Mouse (Mus musculus) R1 (cell line): ENCODE results near the gene Ptger4.
A peak's percentile ranks its signal among the peaks of the same experiment; 100 is the strongest.

Experiments used
- DNase-seq: peaks from one replicate; pipeline ENCODE4 v3.0.0-alpha.2; 2018; ENCODE audit warnings: low read depth, low spot score

The Ptger4 gene

GRCm38 (mm10) chr15:5243959-5244905 lies at the start of gene Ptger4:
Gene Ptger4, minus strand, starts transcription at chr15:5244187.
- DNase-seq, result peak; percentile 92

DNA sequence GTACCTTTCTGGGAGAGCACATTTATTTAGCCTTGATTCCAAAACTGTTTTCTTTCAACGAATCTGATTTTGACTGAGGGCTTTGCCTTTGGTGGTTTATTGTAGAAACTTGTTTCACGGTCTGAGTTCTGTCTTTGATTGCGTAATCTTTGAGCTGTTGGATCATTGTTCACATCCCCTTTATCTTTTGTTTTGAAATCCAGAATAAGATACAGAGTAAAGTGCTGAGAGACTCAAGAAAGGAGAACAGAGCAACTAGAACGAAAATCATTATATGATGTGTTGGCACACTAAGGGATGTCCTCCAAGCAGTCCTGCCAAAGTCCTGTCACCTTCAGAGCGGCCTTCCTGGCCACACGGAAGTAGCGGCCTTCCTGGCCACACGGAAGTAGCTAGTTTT lies 44.4 kb upstream of the Ptger4 start:
- DNase-seq, result no peak

DNA sequence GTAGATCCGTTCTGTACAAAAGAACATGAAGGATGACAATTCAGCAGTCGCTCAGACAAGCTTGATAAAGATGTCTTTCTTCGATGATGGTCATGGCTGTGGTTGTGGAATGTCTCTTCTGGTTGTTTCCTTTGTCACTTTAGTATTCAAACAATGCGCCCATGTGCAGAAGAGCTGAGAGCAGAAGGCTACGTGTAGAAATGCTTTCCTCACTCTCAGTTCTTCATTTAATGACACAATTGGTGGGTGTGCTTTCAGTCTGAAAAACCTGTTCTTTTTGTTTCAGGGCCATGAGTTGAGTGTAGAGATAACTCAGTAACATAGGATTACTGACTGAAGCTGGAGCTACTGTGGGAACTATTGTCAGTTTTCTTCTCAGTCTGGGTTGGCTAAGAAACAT lies 43.1 kb upstream of the Ptger4 start:
- no peak for DNase-seq

GRCm38 (mm10) chr15:5281316-5281715 lies 37.3 kb upstream of the Ptger4 start:
- DNase-seq, result no peak

DNA sequence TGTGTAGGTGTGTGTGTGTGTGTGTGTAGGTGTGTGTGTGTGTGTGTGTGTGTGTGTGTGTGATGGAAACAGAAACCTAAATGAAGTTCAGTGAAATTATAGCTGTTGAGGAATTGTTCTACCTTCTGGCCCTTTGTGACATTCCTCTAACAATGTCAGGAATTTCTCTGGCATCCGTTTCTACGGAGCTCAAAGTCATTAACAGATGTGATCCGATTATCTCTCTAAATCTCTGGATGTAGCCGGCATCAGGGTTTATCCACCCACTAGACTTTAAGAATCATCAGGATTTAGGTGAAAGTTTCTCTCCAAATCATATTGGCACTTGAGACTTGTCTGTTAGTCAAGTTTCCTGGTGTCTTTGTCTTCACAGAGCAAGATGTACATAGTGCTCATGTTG lies 35.8 kb upstream of the Ptger4 start:
- DNase-seq, result no peak

GRCm38 (mm10) chr15:5278525-5278924 lies 34.5 kb upstream of the Ptger4 start:
- DNase-seq, result no peak

DNA sequence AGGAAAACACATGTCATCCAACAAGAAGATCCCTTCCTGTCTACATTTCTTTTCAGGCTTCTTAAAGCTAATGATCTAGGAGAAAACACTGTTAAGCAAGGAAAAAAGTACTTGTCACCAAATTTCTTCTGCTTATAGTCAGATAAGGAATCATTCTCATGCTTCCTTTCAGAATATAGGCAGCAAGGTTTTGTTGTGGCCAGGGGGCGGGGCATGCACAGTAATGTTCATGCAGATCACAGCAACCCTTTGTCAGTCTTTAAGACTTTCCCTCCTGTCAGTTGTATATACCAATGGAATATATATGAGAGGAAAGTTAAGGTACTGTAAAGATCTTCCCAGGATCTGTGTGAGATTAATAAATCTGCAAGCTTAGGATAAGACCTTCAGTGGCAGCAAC lies 30.0 kb upstream of the Ptger4 start:
- DNase-seq, result no peak

- no peak for DNase-seq
These were observed 22.1 kb upstream of the Ptger4 start for GRCm38 (mm10) chr15:5266095-5266494.

GRCm38 (mm10) chr15:5262874-5263504 lies 19.0 kb upstream of the Ptger4 start:
- no peak for DNase-seq

GRCm38 (mm10) chr15:5262095-5262667 lies 18.2 kb upstream of the Ptger4 start:
- DNase-seq, result no peak

GRCm38 (mm10) chr15:5261004-5261403 lies 17.0 kb upstream of the Ptger4 start:
- no peak for DNase-seq

GRCm38 (mm10) chr15:5260183-5260582 lies 16.2 kb upstream of the Ptger4 start:
- no peak for DNase-seq

DNA sequence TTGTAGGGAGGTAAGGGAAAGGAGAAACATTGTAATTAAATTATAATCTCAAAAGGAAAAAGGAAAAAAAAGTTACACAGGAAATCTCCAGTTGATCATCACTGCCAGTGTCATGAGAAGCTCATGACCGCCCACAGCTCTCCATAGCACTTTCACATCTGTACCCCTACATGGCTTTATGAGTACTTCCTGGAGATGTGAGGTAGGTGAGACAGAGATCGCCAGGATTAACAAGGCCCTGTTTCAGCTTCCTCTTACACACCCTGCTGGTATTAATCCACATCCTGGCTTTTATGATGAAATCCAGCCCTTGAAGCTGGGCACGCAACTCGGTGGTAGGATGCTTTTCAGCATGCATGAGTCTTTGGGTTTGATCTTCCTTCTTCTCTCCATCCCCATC lies 6.2 kb upstream of the Ptger4 start:
- no peak for DNase-seq

- peak; percentile 22 for DNase-seq
These were observed 690 bp downstream of the Ptger4 start for GRCm38 (mm10) chr15:5243036-5243958.

GRCm38 (mm10) chr15:5242241-5243035 lies 1.5 kb downstream of the Ptger4 start:
- DNase-seq, result peak; percentile 25

GRCm38 (mm10) chr15:5241304-5242201 lies 2.4 kb downstream of the Ptger4 start:
- DNase-seq, result peak; percentile 62

- DNase-seq, result no peak
These were observed 3.6 kb downstream of the Ptger4 start for GRCm38 (mm10) chr15:5240360-5240759.

GRCm38 (mm10) chr15:5239901-5240300 lies 4.1 kb downstream of the Ptger4 start:
- no peak for DNase-seq

DNA sequence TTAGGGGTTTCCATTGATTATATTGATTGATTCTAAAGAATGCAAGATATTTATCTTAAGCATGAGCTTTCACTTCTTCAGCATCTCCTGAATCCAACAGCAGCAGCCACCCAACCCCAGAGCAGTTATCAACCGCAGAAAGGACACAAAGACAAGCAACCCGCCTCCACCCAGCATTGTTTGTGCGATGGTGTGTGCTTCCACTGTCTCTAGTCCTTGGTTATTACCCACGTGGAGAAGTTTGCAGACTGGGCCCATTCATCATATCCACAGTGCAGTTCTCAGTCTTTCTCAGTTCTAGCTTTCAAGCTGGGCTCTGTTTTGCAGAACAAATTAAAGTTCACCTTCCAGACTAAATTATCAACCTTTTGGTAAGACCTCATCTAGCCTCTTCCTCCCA lies 4.6 kb downstream of the Ptger4 start:
- DNase-seq, result no peak

DNA sequence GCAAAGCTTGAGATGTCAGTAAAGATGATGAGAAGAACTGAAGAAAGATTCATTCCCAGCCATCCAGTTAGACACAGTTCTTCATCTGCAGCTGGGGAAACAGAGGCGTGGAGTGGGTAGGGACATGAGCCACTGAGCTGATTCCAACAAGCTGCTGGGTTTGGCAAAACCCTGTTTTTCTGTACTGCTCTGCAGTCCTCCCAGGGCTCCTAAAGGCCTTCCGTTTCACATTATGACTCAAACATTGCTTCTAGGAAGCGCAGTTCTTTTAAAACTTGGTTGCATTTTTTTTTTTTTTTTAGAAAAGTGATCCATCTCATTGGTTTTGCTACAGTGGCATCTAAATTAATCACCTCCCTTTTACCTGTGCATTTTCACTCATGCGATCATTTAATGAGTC lies 5.4 kb downstream of the Ptger4 start:
- no peak for DNase-seq
